ENCODE assay signal across 9 mouse cellular contexts in genomic region chr7:128622266-128622961, GRCm38 (mm10). TPM values are rescaled to one million over a fixed set of nuclear protein-coding genes. Genes with fewer than 3 reads are reported as not detected.
DNase-seq lines count a peak whose midpoint lies in the region; ATAC-seq and TF ChIP-seq lines count a peak whose summit lies in the region.
"Had no signal": no experiment of that assay in that cellular context is flagged by ENCODE, and none has a peak within 500 bp of the region (broad histone marks: within the 10 kb centered on the region; RNA-seq: fewer than 3 reads in every experiment).

No protein-coding gene starts in this region.

- peaks cover 13% of the 10 kb centered on the region for H3K4me1 ChIP-seq in heart, embryonic 16.5 days (ENCODE audit: control insufficient read depth, insufficient read depth, low read length)

- no peaks in the 10 kb centered on the region for H3K36me3 ChIP-seq in heart, embryonic 16.5 days (ENCODE audit: control insufficient read depth, insufficient read depth)
- no peaks in the 10 kb centered on the region for H3K36me3 ChIP-seq in macrophage (ENCODE audit: inconsistent target)
- H3K36me3 ChIP-seq: embryonic facial prominence, embryonic 12.5 days had no signal

- no peak for TF ChIP-seq CTCF in left cerebral cortex, adult 2 months (IDR thresholded peaks at IDR 0.05)

- H3K9me3 ChIP-seq in heart, embryonic 16.5 days (replicated peaks; ENCODE audit: control insufficient read depth, low read length), result no peaks in the 10 kb centered on the region
- H3K9me3 ChIP-seq: embryonic facial prominence, embryonic 12.5 days had no signal

- intact Hi-C loops in left cerebral cortex, adult 2 months (cut with DNase I), result loop anchor here (1.0 to 5.0 kb wide), 2 partner anchors 50 to 64 kb away; no protein-coding TSS in a partner anchor
- intact Hi-C loops in left cerebral cortex, postnatal 36 days (cut with DNase I), result no loop called here

- H3K4me2 ChIP-seq in heart, embryonic 16.5 days (ENCODE audit: low read depth, low read length), result peak overlapping the region; percentile 23
- H3K4me2 ChIP-seq: embryonic facial prominence, embryonic 12.5 days had no signal

- WGBS in heart, embryonic 16.5 days, result 48% methylated on average over 7 of the region's 7 CpGs
- WGBS in macrophage (ENCODE audit: missing documents), result 42% methylated on average over 7 of the region's 7 CpGs

- H3K27ac ChIP-seq in left cerebral cortex, adult 2 months, result peak overlapping the region; percentile 86
- H3K27ac ChIP-seq in heart, embryonic 16.5 days (ENCODE audit: low read length), result peak overlapping the region; percentile 66
- H3K27ac ChIP-seq in macrophage, result peak overlapping the region; percentile 84
- H3K27ac ChIP-seq: embryonic facial prominence, embryonic 12.5 days had no signal

- DNase-seq in left cerebral cortex, adult 2 months (ENCODE audit: extremely low spot score in 1 of 2, low spot score in 2 of 2), result peak in 1 of 2 experiments; percentile 28
- DNase-seq in left cerebral cortex, postnatal 36 days (ENCODE audit: low spot score in 2 of 2), result no peak
- peak; percentile 88 for DNase-seq in Muller cell, postnatal 12 days (ENCODE audit: inconsistent ontology term)
- peak; percentile 72 for DNase-seq in cerebellum, adult 9-11 months
- no peak for DNase-seq in T-cell, adult 2 months (ENCODE audit: low spot score)

- H3K79me2 ChIP-seq in macrophage (ENCODE audit: inconsistent target), result peaks cover 73% of the 10 kb centered on the region; the same call in 1 of the 2 replicates

- H3K9ac ChIP-seq in heart, embryonic 16.5 days (ENCODE audit: low read length), result no peak overlapping the region
- H3K9ac ChIP-seq: embryonic facial prominence, embryonic 12.5 days had no signal

- no peaks in the 10 kb centered on the region for H3K27me3 ChIP-seq in heart, embryonic 16.5 days (ENCODE audit: control insufficient read depth, insufficient read depth, low read length)
- H3K27me3 ChIP-seq: embryonic facial prominence, embryonic 12.5 days had no signal

- ATAC-seq in heart, embryonic 16.5 days (replicated peaks; ENCODE audit: extremely low read depth, insufficient read depth, low FRiP score), result peak; percentile 52; the same call in 1 of the 2 replicates
- no peak for ATAC-seq in erythroblast, adult 5-6 weeks (replicated peaks; ENCODE audit: low FRiP score, poor library complexity, severe bottlenecking)

- no peak overlapping the region for H3K4me3 ChIP-seq in left cerebral cortex, adult 2 months
- H3K4me3 ChIP-seq in heart, embryonic 16.5 days (ENCODE audit: low read length), result no peak overlapping the region
- H3K4me3 ChIP-seq in macrophage (ENCODE audit: inconsistent target), result no peak overlapping the region
- H3K4me3 ChIP-seq: embryonic facial prominence, embryonic 12.5 days had no signal

RNA-seq across cellular contexts. Expression of gene Inpp5f, which starts 11.3 kb away (rescaled TPM):
- total RNA-seq in left cerebral cortex, adult 2 months (2021), result 10 to 100 TPM; 89.8 to 98.9 TPM
- total RNA-seq in left cerebral cortex, postnatal 36 days (2021), result 10 to 100 TPM; 88.9 to 94.6 TPM
- 10.0 and 10.3 TPM in 2 replicates for polyA plus RNA-seq in heart, embryonic 16.5 days (2015; fragmentation: Nextera tagmentation; extraction: Ambion mirVana)
- total RNA-seq in macrophage (2018; cell fraction: chromatin; rRNA removed), result 10 to 100 TPM in 23 of 26 experiments, 1 to 10 TPM in 3; 5.7 to 75.4 (median 44.8) TPM
- 10 to 100 TPM in 23 of 26 experiments, 1 to 10 TPM in 3; 7.5 to 18.9 (median 13.6) TPM for total RNA-seq in macrophage (2018; cell fraction: cytosol; rRNA removed)
- 10 to 100 TPM in 24 of 26 experiments, 1 to 10 TPM in 2; 5.5 to 46.5 (median 25.7) TPM for total RNA-seq in macrophage (2018; cell fraction: nucleus; rRNA removed)
- polyA plus RNA-seq in macrophage (2018), result 12.0 to 19.5 TPM (median 18.5 TPM) in 3 replicates
- total RNA-seq in erythroblast, adult 5-6 weeks (2015; ENCODE audit: low replicate concordance), result 2.1 and 4.4 TPM in 2 replicates
- 1.0 and 3.6 TPM in 2 replicates for total RNA-seq in erythroblast, adult 5-6 weeks (2017; ENCODE audit: low replicate concordance)

Comparison
In these comparisons a context has a peak if more than half of its experiments do, and no peak if none do; other contexts are left out.
1. DNase-seq: peak in Muller cell, postnatal 12 days (single experiment) and cerebellum, adult 9-11 months (single experiment); none in left cerebral cortex, postnatal 36 days (0 of 2) and T-cell, adult 2 months (single experiment).
2. RNA of gene Inpp5f, which starts 11.3 kb away (total RNA-seq): 89.8 to 98.9 TPM in left cerebral cortex, adult 2 months and 88.9 to 94.6 TPM in left cerebral cortex, postnatal 36 days; 1.0 to 4.4 TPM in erythroblast, adult 5-6 weeks; every median in the first group is over 10 times any median in the second.
3. Peak in every context shown above with its lines, with median percentiles within 50 percentile points of each other: H3K27ac ChIP-seq.